Comparison of ENCODE assay signal across 8 mouse cellular contexts in the genomic region with DNA sequence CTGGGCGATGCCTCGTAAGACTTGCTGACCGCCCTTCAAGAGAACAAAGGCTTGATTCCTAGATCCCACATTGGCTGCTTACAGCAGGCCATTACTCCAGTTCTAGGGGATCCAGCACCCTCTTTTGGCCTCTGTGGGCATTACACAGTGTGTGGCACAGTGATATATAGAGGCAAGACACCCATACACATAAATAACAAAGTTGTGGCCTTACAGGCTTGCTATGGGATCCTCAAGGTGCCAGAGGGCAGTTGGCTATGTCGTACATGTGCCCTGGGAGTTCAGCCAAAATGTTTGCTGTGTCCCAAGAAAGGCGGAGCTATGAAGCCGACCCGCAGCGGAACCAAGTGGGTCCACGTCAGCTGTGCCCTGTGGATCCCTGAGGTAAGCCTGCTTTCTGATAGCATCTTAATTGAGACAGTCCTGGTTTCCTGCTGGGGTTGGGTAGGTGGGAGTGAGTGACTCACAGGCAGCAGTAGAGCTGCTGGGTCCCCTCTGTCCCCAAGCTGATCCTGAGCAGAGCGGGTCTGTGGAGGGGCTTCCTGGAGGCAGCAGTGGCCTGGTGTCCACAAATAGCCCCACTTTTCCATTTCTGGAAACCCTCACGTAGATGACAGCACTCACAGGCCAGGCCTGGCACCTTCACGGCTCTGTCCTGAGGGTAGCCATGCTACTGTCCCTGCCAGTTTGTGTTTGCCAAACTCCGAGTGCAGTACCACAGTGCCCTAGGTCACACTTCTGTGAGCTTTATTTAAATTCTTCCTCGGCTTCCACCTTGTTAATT. TPM values are rescaled to one million over a fixed set of nuclear protein-coding genes. Genes with fewer than 3 reads are reported as not detected.
A peak's percentile ranks its signal among the peaks of the same experiment; 100 is the strongest.
DNase-seq lines count a peak whose midpoint lies in the region; ATAC-seq and TF ChIP-seq lines count a peak whose summit lies in the region.

No protein-coding gene starts in this region.

- H3K4me1 ChIP-seq in G1E (ENCODE audit: insufficient read depth, low read depth, low read length): peaks cover 58% of the 10 kb centered on the region
- H3K4me1 ChIP-seq in forebrain, embryonic 16.5 days (replicated peaks; ENCODE audit: control insufficient read depth, insufficient read depth, low read length): peaks cover 9% of the 10 kb centered on the region
- no peaks in the 10 kb centered on the region for H3K4me1 ChIP-seq in hindbrain, embryonic 11.5 days (replicated peaks; ENCODE audit: control insufficient read depth, insufficient read depth, low read length)
- no peaks in the 10 kb centered on the region for H3K4me1 ChIP-seq in limb, embryonic 11.5 days (ENCODE audit: control insufficient read depth, insufficient read depth, low read length)

- DNase-seq in G1E (ENCODE audit: low spot score): no peak
- peak; percentile 68 to 73 for DNase-seq in cerebellum, adult 18-20 months
- peak; percentile 59 for DNase-seq in hindbrain, embryonic 11.5 days (ENCODE audit: low spot score)
- peak; percentile 67 for DNase-seq in limb, embryonic 11.5 days (ENCODE audit: low spot score)
- DNase-seq in naive thymus-derived CD4-positive, alpha-beta T cell, adult 2 months (ENCODE audit: low read depth): peak; percentile 49
- no peak for DNase-seq in left cerebral cortex, postnatal 36 days (ENCODE audit: low spot score in 2 of 2)

- peaks cover 22% of the 10 kb centered on the region for H3K79me2 ChIP-seq in C2C12 (ENCODE audit: control insufficient read depth, insufficient read depth)

- no peak overlapping the region for H3K9ac ChIP-seq in forebrain, embryonic 16.5 days (replicated peaks; ENCODE audit: low read depth, low read length)
- no peak overlapping the region for H3K9ac ChIP-seq in hindbrain, embryonic 11.5 days (ENCODE audit: low read depth, low read length)
- no peak overlapping the region for H3K9ac ChIP-seq in limb, embryonic 11.5 days (ENCODE audit: low read length)

- H3K36me3 ChIP-seq in C2C12 (ENCODE audit: control insufficient read depth, insufficient read depth): peaks cover 73% of the 10 kb centered on the region
- H3K36me3 ChIP-seq in G1E (replicated peaks): peaks cover 97% of the 10 kb centered on the region
- peaks cover 9% of the 10 kb centered on the region for H3K36me3 ChIP-seq in forebrain, embryonic 16.5 days (ENCODE audit: control insufficient read depth, insufficient read depth)
- no peaks in the 10 kb centered on the region; the same call in 1 of the 2 replicates for H3K36me3 ChIP-seq in hindbrain, embryonic 11.5 days (ENCODE audit: control insufficient read depth, insufficient read depth, low read length)
- no peaks in the 10 kb centered on the region; the same call in 1 of the 2 replicates for H3K36me3 ChIP-seq in limb, embryonic 11.5 days (ENCODE audit: control insufficient read depth, insufficient read depth, low read length)

- 0 out of 2 replicates have a peak, but pooled peaks have one; percentile 45 for ATAC-seq in G1E (ENCODE audit: extremely low read depth, insufficient number of reproducible peaks, low FRiP score, poor library complexity, severe bottlenecking)
- peak; percentile 57; the same call in 1 of the 2 replicates for ATAC-seq in forebrain, embryonic 16.5 days
- ATAC-seq in hindbrain, embryonic 11.5 days (ENCODE audit: low FRiP score): peak; percentile 79
- ATAC-seq in limb, embryonic 11.5 days (ENCODE audit: insufficient number of reproducible peaks, low FRiP score, low TSS enrichment, low read depth): no peak

- TF ChIP-seq CTCF in C2C12 (IDR thresholded peaks at IDR 0.05; ENCODE audit: control insufficient read depth, insufficient read depth, insufficient read length) (peak; percentile 23), G1E (IDR thresholded peaks at IDR 0.05; ENCODE audit: low read depth, low read length) (peak; percentile 45)

- H3K27ac ChIP-seq in forebrain, embryonic 16.5 days (ENCODE audit: low read length): no peak overlapping the region
- no peak overlapping the region for H3K27ac ChIP-seq in hindbrain, embryonic 11.5 days (ENCODE audit: low read depth, low read length)
- no peak overlapping the region for H3K27ac ChIP-seq in limb, embryonic 11.5 days (replicated peaks; ENCODE audit: low read depth, low read length)

- H3K79me3 ChIP-seq in C2C12 (ENCODE audit: low read depth): peaks cover 6% of the 10 kb centered on the region

- H3K27me3 ChIP-seq in C2C12 (ENCODE audit: control insufficient read depth, insufficient read depth, insufficient read length): no peaks in the 10 kb centered on the region
- no peaks in the 10 kb centered on the region for H3K27me3 ChIP-seq in G1E (ENCODE audit: insufficient read depth, low read length)
- no peaks in the 10 kb centered on the region for H3K27me3 ChIP-seq in forebrain, embryonic 16.5 days (replicated peaks; ENCODE audit: control insufficient read depth, insufficient read depth, low read length)
- no peaks in the 10 kb centered on the region for H3K27me3 ChIP-seq in hindbrain, embryonic 11.5 days (ENCODE audit: control insufficient read depth, insufficient read depth, low read length)
- no peaks in the 10 kb centered on the region for H3K27me3 ChIP-seq in limb, embryonic 11.5 days (ENCODE audit: control insufficient read depth, insufficient read depth, low read length)

- 77% methylated on average over 14 of the region's 14 CpGs for WGBS in forebrain, embryonic 16.5 days
- 86% methylated on average over 14 of the region's 14 CpGs for WGBS in hindbrain, embryonic 11.5 days
- 88% methylated on average over 14 of the region's 14 CpGs for WGBS in limb, embryonic 11.5 days

- H3K4me3 ChIP-seq in C2C12 (ENCODE audit: insufficient read depth, poor library complexity, severe bottlenecking) (no peak overlapping the region), G1E (ENCODE audit: low read depth, low read length) (no peak overlapping the region)
- no peak overlapping the region for H3K4me3 ChIP-seq in forebrain, embryonic 16.5 days (replicated peaks; ENCODE audit: low read length)
- no peak overlapping the region for H3K4me3 ChIP-seq in hindbrain, embryonic 11.5 days (ENCODE audit: low read depth, low read length)
- no peak overlapping the region for H3K4me3 ChIP-seq in limb, embryonic 11.5 days (ENCODE audit: low read depth, low read length)

- H3ac ChIP-seq in C2C12 (ENCODE audit: control insufficient read depth, insufficient read length, low read depth): no peak overlapping the region

- intact Hi-C loops in left cerebral cortex, postnatal 36 days (cut with DNase I): no loop called here

- H3K9me3 ChIP-seq in G1E (replicated peaks): no peaks in the 10 kb centered on the region
- no peaks in the 10 kb centered on the region for H3K9me3 ChIP-seq in forebrain, embryonic 16.5 days (ENCODE audit: control insufficient read depth, low read length)
- no peaks in the 10 kb centered on the region for H3K9me3 ChIP-seq in hindbrain, embryonic 11.5 days (ENCODE audit: control insufficient read depth, low read length)
- no peaks in the 10 kb centered on the region for H3K9me3 ChIP-seq in limb, embryonic 11.5 days (ENCODE audit: control insufficient read depth, low read length)

- H3K4me2 ChIP-seq in forebrain, embryonic 16.5 days (ENCODE audit: low read length): no peak overlapping the region
- H3K4me2 ChIP-seq in hindbrain, embryonic 11.5 days (replicated peaks; ENCODE audit: low read depth, low read length): no peak overlapping the region
- H3K4me2 ChIP-seq in limb, embryonic 11.5 days (ENCODE audit: low read depth, severe bottlenecking): no peak overlapping the region

TF ChIP-seq in C2C12, 6 proteins besides CTCF, POLR2A, EP300 and RAD21:
- TF ChIP-seq MYOG (IDR thresholded peaks at IDR 0.05; ENCODE audit: control insufficient read depth, extremely low read depth, insufficient read length): no peak
- no peak for TF ChIP-seq MYOD1 (IDR thresholded peaks at IDR 0.05; ENCODE audit: control insufficient read depth, insufficient read length, low read depth)
- TF ChIP-seq FOSL1 (IDR thresholded peaks at IDR 0.05; ENCODE audit: insufficient read depth, low read length, poor library complexity, severe bottlenecking): no peak
- no peak for TF ChIP-seq USF1 (IDR thresholded peaks at IDR 0.05; ENCODE audit: low read depth)
- no peak for TF ChIP-seq MAX (IDR thresholded peaks at IDR 0.05)
- no peak for TF ChIP-seq CEBPB (IDR thresholded peaks at IDR 0.05; ENCODE audit: low read depth)

RNA-seq across cellular contexts. Expression of gene Jade1, which starts 44.5 kb away (rescaled TPM):
- polyA plus RNA-seq in C2C12 (2012; fragmentation: generic; extraction: Trizol) (25.1 TPM), G1E (2012) (48.2 and 63.7 TPM in 2 replicates)
- total RNA-seq in G1E (2014; fragmentation: Nextera tagmentation) (129 and 146 TPM in 2 replicates), G1E (2017) (138 and 159 TPM in 2 replicates)
- 20.7 and 23.6 TPM in 2 replicates for polyA plus RNA-seq in forebrain, embryonic 16.5 days (2015; fragmentation: Nextera tagmentation; extraction: Ambion mirVana)
- polyA plus RNA-seq in hindbrain, embryonic 11.5 days (2014; fragmentation: Nextera tagmentation; extraction: Ambion mirVana): 12.1 and 13.0 TPM in 2 replicates
- 13.7 and 13.8 TPM in 2 replicates for polyA plus RNA-seq in limb, embryonic 11.5 days (2014; fragmentation: Nextera tagmentation; extraction: Ambion mirVana)
- 10 to 100 TPM; 39.6 to 46.6 TPM for total RNA-seq in left cerebral cortex, postnatal 36 days (2021)

Comparison
In these comparisons a context has a peak if more than half of its experiments do, and no peak if none do; other contexts are left out.
1. DNase-seq: peak in cerebellum, adult 18-20 months (2 of 2), hindbrain, embryonic 11.5 days (single experiment), limb, embryonic 11.5 days (single experiment) and naive thymus-derived CD4-positive, alpha-beta T cell, adult 2 months (single experiment); none in G1E (single experiment) and left cerebral cortex, postnatal 36 days (0 of 2).